ENCODE assay signal across 8 mouse cellular contexts in genomic region chr2:122628976-122629375, GRCm38 (mm10). TPM values are rescaled to one million over a fixed set of nuclear protein-coding genes. Genes with fewer than 3 reads are reported as not detected.
DNase-seq lines count a peak whose midpoint lies in the region; ATAC-seq and TF ChIP-seq lines count a peak whose summit lies in the region.

No protein-coding gene starts in this region.

- no peaks in the 10 kb centered on the region for H3K9me3 ChIP-seq in intestine, embryonic 14.5 days (ENCODE audit: control insufficient read depth, low read length)
- H3K9me3 ChIP-seq in intestine, embryonic 16.5 days (ENCODE audit: control insufficient read depth, low read length), result no peaks in the 10 kb centered on the region
- H3K9me3 ChIP-seq in forebrain, embryonic 12.5 days, result no peaks in the 10 kb centered on the region

- WGBS in intestine, embryonic 14.5 days, result 0% methylated on average over 7 of the region's 7 CpGs
- 0% methylated on average over 7 of the region's 7 CpGs for WGBS in intestine, embryonic 16.5 days
- 2% methylated on average over 7 of the region's 7 CpGs for WGBS in forebrain, embryonic 12.5 days
- 3% methylated on average over 7 of the region's 7 CpGs for WGBS in spleen, adult 2 months

- ATAC-seq in intestine, embryonic 14.5 days (replicated peaks; ENCODE audit: low FRiP score, low TSS enrichment, low read depth), result no peak
- no peak for ATAC-seq in intestine, embryonic 16.5 days
- ATAC-seq in forebrain, embryonic 12.5 days (ENCODE audit: low FRiP score), result 0 out of 2 replicates have a peak, but pooled peaks have one; percentile 9

- H3K27ac ChIP-seq in intestine, embryonic 14.5 days (ENCODE audit: low read depth), result no peak overlapping the region
- no peak overlapping the region for H3K27ac ChIP-seq in intestine, embryonic 16.5 days (ENCODE audit: low read length)
- H3K27ac ChIP-seq in forebrain, embryonic 12.5 days, result no peak overlapping the region
- H3K27ac ChIP-seq in spleen, adult 2 months (ENCODE audit: insufficient read depth, low read length), result no peak overlapping the region

- peaks cover 18% of the 10 kb centered on the region for H3K36me3 ChIP-seq in intestine, embryonic 14.5 days (ENCODE audit: control insufficient read depth, insufficient read depth, low read length)
- H3K36me3 ChIP-seq in intestine, embryonic 16.5 days (ENCODE audit: control insufficient read depth, insufficient read depth, low read length), result 0 out of 2 replicates have a peak, but pooled peaks cover 4% of the 10 kb centered on the region
- peaks cover 16% of the 10 kb centered on the region for H3K36me3 ChIP-seq in forebrain, embryonic 12.5 days (replicated peaks)
- H3K36me3 ChIP-seq in spleen, adult 2 months (ENCODE audit: control insufficient read depth, insufficient read depth, low read length), result peaks cover 3% of the 10 kb centered on the region; the same call in 1 of the 2 replicates

- no peak overlapping the region for H3K9ac ChIP-seq in intestine, embryonic 14.5 days (ENCODE audit: low read length)
- H3K9ac ChIP-seq in intestine, embryonic 16.5 days (ENCODE audit: low read depth, low read length), result no peak overlapping the region
- H3K9ac ChIP-seq in forebrain, embryonic 12.5 days, result no peak overlapping the region

- TF ChIP-seq CTCF in brain, embryonic 14.5 days (IDR thresholded peaks at IDR 0.05; ENCODE audit: borderline replicate concordance, extremely low read depth, insufficient read depth, insufficient read length), result peak; percentile 89
- TF ChIP-seq CTCF in spleen, adult 2 months (IDR thresholded peaks at IDR 0.05; ENCODE audit: extremely low read depth, insufficient read depth, insufficient read length, insufficient replicate concordance), result peak; percentile 74; the same call in 1 of the 2 replicates

- no peak for TF ChIP-seq POLR2A in brain, embryonic 14.5 days (IDR thresholded peaks at IDR 0.05; ENCODE audit: borderline replicate concordance, extremely low read depth, insufficient read depth, insufficient read length, poor library complexity, severe bottlenecking)
- TF ChIP-seq POLR2A in spleen, adult 2 months (IDR thresholded peaks at IDR 0.05; ENCODE audit: low read depth, low read length), result no peak

- peak overlapping the region; percentile 20; the same call in 1 of the 2 replicates for H3K4me2 ChIP-seq in intestine, embryonic 14.5 days (ENCODE audit: low read length)
- no peak overlapping the region for H3K4me2 ChIP-seq in intestine, embryonic 16.5 days (ENCODE audit: low read depth, low read length)
- H3K4me2 ChIP-seq in forebrain, embryonic 12.5 days, result no peak overlapping the region

- no peaks in the 10 kb centered on the region for H3K27me3 ChIP-seq in intestine, embryonic 14.5 days (replicated peaks; ENCODE audit: control insufficient read depth, insufficient read depth, low read length)
- no peaks in the 10 kb centered on the region for H3K27me3 ChIP-seq in intestine, embryonic 16.5 days (replicated peaks; ENCODE audit: control insufficient read depth, insufficient read depth, low read length)
- H3K27me3 ChIP-seq in forebrain, embryonic 12.5 days, result no peaks in the 10 kb centered on the region
- no peaks in the 10 kb centered on the region for H3K27me3 ChIP-seq in spleen, adult 2 months (ENCODE audit: control insufficient read depth, insufficient read depth, low read length)

- H3K4me3 ChIP-seq in intestine, embryonic 14.5 days (ENCODE audit: low read depth, low read length), result no peak overlapping the region
- H3K4me3 ChIP-seq in intestine, embryonic 16.5 days (ENCODE audit: low read length), result no peak overlapping the region
- no peak overlapping the region for H3K4me3 ChIP-seq in forebrain, embryonic 12.5 days (replicated peaks)
- H3K4me3 ChIP-seq in spleen, adult 2 months (ENCODE audit: extremely low read depth, insufficient read depth, insufficient read length), result no peak overlapping the region

- H3K4me1 ChIP-seq in intestine, embryonic 14.5 days (replicated peaks; ENCODE audit: control insufficient read depth, insufficient read depth, low read length), result peaks cover 13% of the 10 kb centered on the region
- H3K4me1 ChIP-seq in intestine, embryonic 16.5 days (ENCODE audit: control insufficient read depth, insufficient read depth, low read length), result peaks cover 9% of the 10 kb centered on the region
- peaks cover 14% of the 10 kb centered on the region for H3K4me1 ChIP-seq in forebrain, embryonic 12.5 days
- H3K4me1 ChIP-seq in spleen, adult 2 months (ENCODE audit: control insufficient read depth, insufficient read depth, insufficient read length), result peaks cover 3% of the 10 kb centered on the region

- peak; percentile 80 for DNase-seq in intestine, embryonic 14.5 days (ENCODE audit: low spot score)
- DNase-seq in brain, embryonic 14.5 days (ENCODE audit: low read depth), result peak; percentile 94
- peak; percentile 78 to 80 for DNase-seq in heart, postnatal 36 days
- peak; percentile 77 for DNase-seq in left cerebral cortex, adult 11 months (ENCODE audit: low spot score)
- DNase-seq in mesoderm, embryonic 11.5 days (ENCODE audit: low read depth, low spot score), result peak; percentile 71
- peak; percentile 68 to 71 for DNase-seq in spleen, adult 2 months (ENCODE audit: low read depth in 1 of 2, low spot score in 2 of 2)

- intact Hi-C loops in heart, postnatal 36 days (cut with DNase I), result loop anchor here (1.0 to 10.0 kb wide), 5 partner anchors 60 to 434 kb away; no protein-coding TSS in a partner anchor

RNA-seq across cellular contexts. Expression of gene AA467197, which starts 7.8 kb away (rescaled TPM):
- 3.2 and 5.2 TPM in 2 replicates for polyA plus RNA-seq in intestine, embryonic 14.5 days (2014; fragmentation: Nextera tagmentation; extraction: Ambion mirVana)
- 8.7 and 10.1 TPM in 2 replicates for polyA plus RNA-seq in intestine, embryonic 16.5 days (2015; fragmentation: Nextera tagmentation; extraction: Ambion mirVana)
- polyA plus RNA-seq in brain, embryonic 14.5 days (2012; rRNA removed), result 0.38 TPM in 1 of 2 replicates, not detected in the other
- 0.67 and 0.70 TPM in 2 replicates for polyA plus RNA-seq in forebrain, embryonic 12.5 days (2016; fragmentation: Nextera tagmentation; extraction: Ambion mirVana)
- total RNA-seq in heart, postnatal 36 days (2021), result under 1 TPM; 0.35 to 0.64 TPM
- polyA plus RNA-seq in spleen, adult 2 months (2012; rRNA removed), result 0.18 TPM in 2 replicates

RNA-seq across cellular contexts. Expression of gene Gatm, which starts 17.9 kb away (rescaled TPM):
- polyA plus RNA-seq in intestine, embryonic 14.5 days (2014; fragmentation: Nextera tagmentation; extraction: Ambion mirVana), result 12.4 and 13.2 TPM in 2 replicates
- polyA plus RNA-seq in intestine, embryonic 16.5 days (2015; fragmentation: Nextera tagmentation; extraction: Ambion mirVana), result 22.3 and 22.8 TPM in 2 replicates
- 16.3 and 25.1 TPM in 2 replicates for polyA plus RNA-seq in brain, embryonic 14.5 days (2012; rRNA removed)
- polyA plus RNA-seq in forebrain, embryonic 12.5 days (2016; fragmentation: Nextera tagmentation; extraction: Ambion mirVana), result 16.8 and 17.7 TPM in 2 replicates
- 1 to 10 TPM; 4.1 to 4.4 TPM for total RNA-seq in heart, postnatal 36 days (2021)
- polyA plus RNA-seq in spleen, adult 2 months (2012; rRNA removed), result 16.3 and 17.4 TPM in 2 replicates
